Mouse (Mus musculus) liver, embryonic 15.5 days (tissue): ENCODE results near the gene Epha8. TPM values are rescaled to one million over a fixed set of nuclear protein-coding genes. Genes with fewer than 3 reads are reported as not detected.

Experiments
- ATAC-seq: fragments of 200-750 bp; cut with Nextera tagmentation; 2 replicates; pipeline ENCODE4 v1.8.0; 2017; ENCODE audit warnings: moderate number of reproducible peaks, mild to moderate bottlenecking, moderate library complexity; ENCODE audit not compliant: insufficient read depth
- H3K27ac ChIP-seq: fragments of 300-500 bp; sonication (generic); replicated peaks from 2 replicates; pipeline ENCODE4 v1.5.1; 2015; ENCODE audit warnings: mild to moderate bottlenecking, inconsistent platforms
- H3K27me3 ChIP-seq: fragments of 300-500 bp; sonication (generic); 2 replicates; pipeline ENCODE4 v1.6.1; 2015; ENCODE audit warnings: mild to moderate bottlenecking, inconsistent platforms
- H3K36me3 ChIP-seq: fragments of 300-500 bp; sonication (generic); replicated peaks from 2 replicates; pipeline ENCODE4 v1.6.1; 2015; ENCODE audit warnings: moderate library complexity, mild to moderate bottlenecking, inconsistent platforms
- H3K4me1 ChIP-seq: fragments of 300-500 bp; sonication (generic); replicated peaks from 2 replicates; pipeline ENCODE4 v1.6.1; 2015; ENCODE audit warnings: inconsistent platforms
- H3K4me2 ChIP-seq: fragments of 300-500 bp; sonication (generic); 2 replicates; pipeline ENCODE4 v1.6.1; 2015; ENCODE audit warnings: moderate library complexity, mild to moderate bottlenecking, inconsistent platforms
- H3K4me3 ChIP-seq: fragments of 300-500 bp; sonication (generic); replicated peaks from 2 replicates; pipeline ENCODE4 v1.5.1; 2015; ENCODE audit warnings: mild to moderate bottlenecking, inconsistent platforms
- H3K9ac ChIP-seq: fragments of 300-500 bp; sonication (generic); 2 replicates; pipeline ENCODE4 v1.6.1; 2015; ENCODE audit warnings: moderate library complexity, mild to moderate bottlenecking, inconsistent platforms
- H3K9me3 ChIP-seq: fragments of 300-500 bp; sonication (generic); replicated peaks from 2 replicates; pipeline ENCODE4 v1.6.1; 2016; ENCODE audit warnings: inconsistent platforms
- WGBS: fragments of 180-500 bp; shearing (Covaris S2); methylation state at CpG from one replicate; pipeline ENCODE4 v1.1.7; 2015; ENCODE audit warnings: mixed read lengths; ENCODE audit not compliant: insufficient replicate concordance; 5-methylcytosine and 5-hydroxymethylcytosine counted together
- polyA plus RNA-seq: library from polyadenylated mRNA; unstranded; fragments of >200 nt; fragmentation: Nextera tagmentation; extraction: Ambion mirVana; gene quantifications from 2 replicates; pipeline ENCODE4 v1.2.1, GENCODE M21; 2015

The Epha8 gene
- polyA plus RNA-seq, 1 experiment from 2014 or later = 0.25 TPM

DNA sequence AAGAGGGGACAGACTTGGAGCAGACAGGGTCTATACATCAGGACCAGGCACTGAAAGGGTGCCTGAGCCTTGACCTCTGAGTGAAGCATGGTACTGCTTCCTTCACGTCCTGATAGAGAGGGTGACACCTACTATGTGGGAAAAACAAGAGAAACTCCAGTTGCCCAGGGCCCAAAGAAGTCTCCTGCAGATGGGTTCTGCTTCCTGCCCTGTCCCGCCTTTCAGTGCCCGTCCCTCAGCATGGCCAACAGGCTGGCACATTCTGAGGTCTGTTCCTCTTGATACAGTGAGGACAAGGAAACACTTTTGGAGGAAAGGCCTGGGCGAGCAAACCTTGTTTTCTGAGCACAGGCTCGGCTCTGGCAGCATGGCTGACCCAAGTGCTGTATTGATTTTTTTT, 68.9 kb downstream of the Epha8 start:
- Histone ChIP-seq H3K36me3 (no peaks in the 10 kb centered on the region), H3K9me3 (no peaks in the 10 kb centered on the region), H3K27ac (no peak overlapping the region), H3K4me2 (no peak overlapping the region), H3K4me3 (no peak overlapping the region), H3K9ac (no peak overlapping the region), H3K4me1 (no peaks in the 10 kb centered on the region), H3K27me3 (peaks cover 4% of the 10 kb centered on the region; the same call in 1 of the 2 replicates)
- 36% methylated on average over 5 of the region's 5 CpGs for WGBS
- ATAC-seq = no peak

DNA sequence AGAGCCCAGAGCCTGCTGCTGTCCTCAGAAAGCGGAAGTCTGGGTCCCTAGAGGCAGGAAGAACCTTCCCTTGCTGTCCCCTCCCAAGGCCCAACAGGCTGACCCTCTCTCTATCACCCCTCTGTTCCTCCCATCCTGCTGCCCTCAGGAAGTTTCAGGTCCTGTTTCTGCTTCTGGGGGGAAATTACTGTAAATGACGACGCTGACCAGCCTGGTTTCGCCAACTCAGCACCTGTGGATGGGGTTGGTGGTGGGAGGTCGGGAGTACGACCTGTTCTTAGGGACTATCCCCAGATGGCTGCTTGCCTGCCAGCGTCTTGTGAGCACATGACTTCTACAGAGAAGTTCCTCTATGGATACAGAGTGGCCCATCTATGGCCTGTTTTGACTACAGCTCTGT, 70.5 kb downstream of the Epha8 start, which contains the start of gene C1qb:
TSS of gene C1qb (minus strand) at position 87 of the 400 bp plus-strand sequence.
- no peak within 1 kb of the TSS for H3K9ac ChIP-seq
- no peak within 1 kb of the TSS for H3K4me3 ChIP-seq
- H3K9me3 ChIP-seq = no peaks in the 10 kb centered on the region
- no peaks in the 10 kb centered on the region for H3K27me3 ChIP-seq
- WGBS = 33% methylated on average over 7 of the region's 7 CpGs
- no peak within 1 kb of the TSS for H3K27ac ChIP-seq
- ATAC-seq = peak; percentile 44
- H3K36me3 ChIP-seq = no peaks in the 10 kb centered on the region
- no peak within 1 kb of the TSS for H3K4me2 ChIP-seq
- H3K4me1 ChIP-seq = no peaks in the 10 kb centered on the region

Other genes starting within 250 kb of the Epha8 start
- 0.23 and 0.28 TPM in 2 replicates for gene Ephb2, start 120.8 kb downstream of the Epha8 start, polyA plus RNA-seq
- 109 and 134 TPM in 2 replicates for gene C1qb, start 70.6 kb downstream of the Epha8 start, polyA plus RNA-seq
- gene C1qc, start 63.8 kb downstream of the Epha8 start, polyA plus RNA-seq = 59.0 and 70.3 TPM in 2 replicates
- 57.8 and 69.3 TPM in 2 replicates for gene C1qa, start 58.0 kb downstream of the Epha8 start, polyA plus RNA-seq
- gene Zbtb40, start 92.0 kb upstream of the Epha8 start, polyA plus RNA-seq = 1.0 and 1.5 TPM in 2 replicates